18 mouse cellular contexts compared by ENCODE assay signal in genomic region chr5:73200387-73201384, GRCm38 (mm10). TPM values are rescaled to one million over a fixed set of nuclear protein-coding genes. Genes with fewer than 3 reads are reported as not detected.
DNase-seq lines count a peak whose midpoint lies in the region; ATAC-seq and TF ChIP-seq lines count a peak whose summit lies in the region.
"Had no signal": no experiment of that assay in that cellular context is flagged by ENCODE, and none has a peak within 500 bp of the region (broad histone marks: within the 10 kb centered on the region; RNA-seq: fewer than 3 reads in every experiment).

No protein-coding gene starts in this region.

- H3K9ac ChIP-seq in heart, embryonic 14.5 days (ENCODE audit: low read length): no peak overlapping the region
- H3K9ac ChIP-seq in liver, postnatal 0 days (replicated peaks): no peak overlapping the region
- H3K9ac ChIP-seq in intestine, postnatal 0 days (ENCODE audit: low read depth, low read length): no peak overlapping the region
- H3K9ac ChIP-seq in stomach, embryonic 15.5 days: no peak overlapping the region
- H3K9ac ChIP-seq: embryonic facial prominence, embryonic 15.5 days; forebrain, embryonic 12.5 days; hindbrain, embryonic 13.5 days; limb, embryonic 12.5 days had no signal

- no peak overlapping the region for H3K4me3 ChIP-seq in heart, embryonic 14.5 days (ENCODE audit: control insufficient read depth in 1 of 2, insufficient read depth in 1 of 2, low read depth in 1 of 2, low read length in 2 of 2)
- H3K4me3 ChIP-seq in liver, postnatal 0 days (ENCODE audit: low read depth, low read length): no peak overlapping the region
- H3K4me3 ChIP-seq in intestine, postnatal 0 days (ENCODE audit: low read depth, low read length): no peak overlapping the region
- no peak overlapping the region for H3K4me3 ChIP-seq in stomach, embryonic 15.5 days (replicated peaks)
- H3K4me3 ChIP-seq: embryonic facial prominence, embryonic 15.5 days; forebrain, embryonic 12.5 days; hindbrain, embryonic 13.5 days; limb, embryonic 12.5 days had no signal

- WGBS in heart, embryonic 14.5 days: 33% methylated on average over 16 of the region's 16 CpGs
- WGBS in liver, postnatal 0 days (ENCODE audit: insufficient replicate concordance): 67% methylated on average over 16 of the region's 16 CpGs
- WGBS in intestine, postnatal 0 days: 48% methylated on average over 16 of the region's 16 CpGs
- 63% methylated on average over 16 of the region's 16 CpGs for WGBS in stomach, embryonic 15.5 days

- no peaks in the 10 kb centered on the region for H3K27me3 ChIP-seq in heart, embryonic 14.5 days (ENCODE audit: control insufficient read depth, insufficient read depth, low read length)
- no peaks in the 10 kb centered on the region for H3K27me3 ChIP-seq in liver, postnatal 0 days (ENCODE audit: insufficient read depth, low read length)
- H3K27me3 ChIP-seq in intestine, postnatal 0 days (replicated peaks; ENCODE audit: control insufficient read depth, insufficient read depth, low read length): no peaks in the 10 kb centered on the region
- H3K27me3 ChIP-seq in stomach, embryonic 15.5 days (replicated peaks): no peaks in the 10 kb centered on the region
- H3K27me3 ChIP-seq: embryonic facial prominence, embryonic 15.5 days; forebrain, embryonic 12.5 days; hindbrain, embryonic 13.5 days; limb, embryonic 12.5 days had no signal

- no peak for TF ChIP-seq EP300 in liver, postnatal 0 days (IDR thresholded peaks at IDR 0.05; ENCODE audit: low read depth)

- H3K27ac ChIP-seq in heart, embryonic 14.5 days (replicated peaks in 1 of 2; ENCODE audit: control insufficient read depth in 1 of 2, insufficient read depth in 1 of 2, low read depth in 2 of 2, low read length in 2 of 2): peak overlapping the region; percentile 21 to 37
- no peak overlapping the region for H3K27ac ChIP-seq in liver, postnatal 0 days (ENCODE audit: low read depth)
- no peak overlapping the region for H3K27ac ChIP-seq in intestine, postnatal 0 days (ENCODE audit: low read depth, low read length)
- H3K27ac ChIP-seq in stomach, embryonic 15.5 days: peak overlapping the region; percentile 69; the same call in 1 of the 2 replicates
- H3K27ac ChIP-seq: embryonic facial prominence, embryonic 15.5 days; forebrain, embryonic 12.5 days; hindbrain, embryonic 13.5 days; limb, embryonic 12.5 days; macrophage had no signal

- TF ChIP-seq CTCF in liver, postnatal 0 days (IDR thresholded peaks at IDR 0.05; ENCODE audit: low read depth): no peak
- TF ChIP-seq CTCF in intestine, postnatal 0 days (IDR thresholded peaks at IDR 0.05; ENCODE audit: low read depth): no peak

- peaks cover 12 to 28% of the 10 kb centered on the region in 2 experiments for H3K4me1 ChIP-seq in heart, embryonic 14.5 days (ENCODE audit: control insufficient read depth in 2 of 2, insufficient read depth in 2 of 2, low read length in 2 of 2)
- peaks cover 3% of the 10 kb centered on the region; the same call in 1 of the 2 replicates for H3K4me1 ChIP-seq in liver, postnatal 0 days (ENCODE audit: insufficient read depth)
- H3K4me1 ChIP-seq in intestine, postnatal 0 days (replicated peaks; ENCODE audit: control insufficient read depth, insufficient read depth, low read length): peaks cover 4% of the 10 kb centered on the region; the same call in 1 of the 2 replicates
- H3K4me1 ChIP-seq in stomach, embryonic 15.5 days: no peaks in the 10 kb centered on the region
- H3K4me1 ChIP-seq: embryonic facial prominence, embryonic 15.5 days; forebrain, embryonic 12.5 days; limb, embryonic 12.5 days had no signal

- no peak for DNase-seq in heart, postnatal 25 days (ENCODE audit: low spot score)
- peak; percentile 32 for DNase-seq in liver
- DNase-seq in liver, postnatal 0 days: no peak
- no peak for DNase-seq in lung, postnatal 4 days
- no peak for DNase-seq in thymus, postnatal 25 days
- DNase-seq: adrenal gland, postnatal 10 days; cerebellum, adult 9-10 months; gastrocnemius, postnatal 36 days; lung, adult 2 months; midbrain, embryonic 14.5 days had no signal

- 0 out of 2 replicates have a peak overlapping the region, but pooled peaks have one; percentile 3 for H3K4me2 ChIP-seq in heart, embryonic 14.5 days (ENCODE audit: low read length)
- no peak overlapping the region for H3K4me2 ChIP-seq in liver, postnatal 0 days (ENCODE audit: low read depth, low read length)
- no peak overlapping the region for H3K4me2 ChIP-seq in intestine, postnatal 0 days (replicated peaks; ENCODE audit: low read depth)
- H3K4me2 ChIP-seq in stomach, embryonic 15.5 days: no peak overlapping the region
- H3K4me2 ChIP-seq: embryonic facial prominence, embryonic 15.5 days; forebrain, embryonic 12.5 days; hindbrain, embryonic 13.5 days; limb, embryonic 12.5 days had no signal

- intact Hi-C loops in heart, postnatal 25 days (cut with DNase I): no loop called here

- H3K9me3 ChIP-seq in heart, embryonic 14.5 days (ENCODE audit: control insufficient read depth, low read length): no peaks in the 10 kb centered on the region
- H3K9me3 ChIP-seq in liver, postnatal 0 days (ENCODE audit: low read length): no peaks in the 10 kb centered on the region
- H3K9me3 ChIP-seq in intestine, postnatal 0 days (ENCODE audit: control insufficient read depth): no peaks in the 10 kb centered on the region
- H3K9me3 ChIP-seq in stomach, embryonic 15.5 days: no peaks in the 10 kb centered on the region
- H3K9me3 ChIP-seq: embryonic facial prominence, embryonic 15.5 days; forebrain, embryonic 12.5 days; hindbrain, embryonic 13.5 days had no signal

- ATAC-seq in heart, embryonic 14.5 days (ENCODE audit: insufficient number of reproducible peaks, insufficient read depth, low FRiP score, low read depth): no peak
- ATAC-seq in liver, postnatal 0 days: no peak
- peak; percentile 16; the same call in 1 of the 2 replicates for ATAC-seq in intestine, postnatal 0 days
- ATAC-seq in stomach, embryonic 15.5 days (ENCODE audit: insufficient read depth, low FRiP score, low read depth): peak; percentile 71

- H3K36me3 ChIP-seq in heart, embryonic 14.5 days (ENCODE audit: control insufficient read depth, insufficient read depth, low read length): 0 out of 2 replicates have a peak, but pooled peaks cover 5% of the 10 kb centered on the region
- H3K36me3 ChIP-seq in liver, postnatal 0 days (replicated peaks; ENCODE audit: insufficient read depth, low read length): no peaks in the 10 kb centered on the region
- no peaks in the 10 kb centered on the region for H3K36me3 ChIP-seq in intestine, postnatal 0 days (ENCODE audit: control insufficient read depth, insufficient read depth)
- no peaks in the 10 kb centered on the region for H3K36me3 ChIP-seq in stomach, embryonic 15.5 days
- H3K36me3 ChIP-seq: embryonic facial prominence, embryonic 15.5 days had no signal

RNA-seq across cellular contexts. Expression of gene Fryl, which starts 55.7 kb away (rescaled TPM):
- polyA plus RNA-seq in heart, embryonic 14.5 days (2014; fragmentation: Nextera tagmentation; extraction: Ambion mirVana): 30.5 and 35.0 TPM in 2 replicates
- 10 to 100 TPM; 35.7 to 41.5 TPM for total RNA-seq in heart, postnatal 25 days (2021)
- polyA plus RNA-seq in liver, postnatal 0 days (2015; fragmentation: Nextera tagmentation; extraction: Ambion mirVana): 22.8 and 25.8 TPM in 2 replicates
- polyA plus RNA-seq in intestine, postnatal 0 days (2015; fragmentation: Nextera tagmentation; extraction: Ambion mirVana): 27.8 and 28.2 TPM in 2 replicates
- polyA plus RNA-seq in stomach, embryonic 15.5 days (2015; fragmentation: Nextera tagmentation; extraction: Ambion mirVana): 33.4 TPM in 2 replicates

Comparison
In these comparisons a context has a peak if more than half of its experiments do, and no peak if none do; other contexts are left out.
1. ATAC-seq: peak in intestine, postnatal 0 days (single experiment) and stomach, embryonic 15.5 days (single experiment); none in heart, embryonic 14.5 days (single experiment) and liver, postnatal 0 days (single experiment).
2. H3K27ac ChIP-seq: peak in heart, embryonic 14.5 days (2 of 2) and stomach, embryonic 15.5 days (single experiment); none in liver, postnatal 0 days (single experiment) and intestine, postnatal 0 days (single experiment).